In the genomic region with DNA sequence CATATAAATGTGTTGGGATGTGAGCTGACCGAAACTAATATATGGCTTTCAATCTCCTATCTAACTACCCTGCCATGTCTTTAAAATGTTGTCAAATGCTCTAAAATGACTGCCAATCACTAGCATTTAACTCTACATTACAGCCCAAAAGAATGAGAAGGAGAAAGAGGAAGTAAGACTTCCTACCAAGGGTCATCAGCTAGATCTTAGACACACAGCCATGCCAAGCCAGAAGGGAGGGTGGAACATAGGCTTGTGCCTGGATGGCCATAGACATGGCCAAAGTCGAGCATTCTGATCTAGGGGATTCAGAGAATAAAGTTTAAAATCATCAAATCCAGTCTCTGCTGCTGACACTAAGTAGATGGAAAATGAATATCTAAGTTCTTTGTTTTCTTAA, we compare ENCODE assay signal across 23 mouse cellular contexts.
"Had no signal": no experiment of that assay in that cellular context is flagged by ENCODE, and none has a peak within 500 bp of the region (broad histone marks: within the 10 kb centered on the region; RNA-seq: fewer than 3 reads in every experiment).

No protein-coding gene starts in this region.

- DNase-seq: gastrocnemius, adult 2 months; gastrocnemius, postnatal 14 days; gastrocnemius, postnatal 36 days; heart, adult 2 months; heart, postnatal 10 days; heart, postnatal 4 days; kidney, adult 11 months; kidney, adult 2 months; kidney, postnatal 10 days; kidney, postnatal 25 days; kidney, postnatal 4 days; left cerebral cortex, postnatal 4 days had no signal

- H3K4me2 ChIP-seq: heart, embryonic 11.5 days; hindbrain, embryonic 13.5 days; hindbrain, embryonic 15.5 days; limb, embryonic 13.5 days; limb, embryonic 15.5 days; liver, embryonic 12.5 days had no signal

- H3K36me3 ChIP-seq: hindbrain, embryonic 13.5 days; hindbrain, embryonic 15.5 days; limb, embryonic 13.5 days; limb, embryonic 15.5 days; liver, embryonic 12.5 days had no signal

- H3K9me3 ChIP-seq: hindbrain, embryonic 13.5 days; hindbrain, embryonic 15.5 days; limb, embryonic 13.5 days; limb, embryonic 15.5 days; liver, embryonic 12.5 days had no signal

- H3K27me3 ChIP-seq: hindbrain, embryonic 13.5 days; hindbrain, embryonic 15.5 days; limb, embryonic 13.5 days; limb, embryonic 15.5 days; liver, embryonic 12.5 days had no signal

- H3K9ac ChIP-seq: hindbrain, embryonic 13.5 days; hindbrain, embryonic 15.5 days; limb, embryonic 13.5 days; limb, embryonic 15.5 days; liver, embryonic 12.5 days; liver, embryonic 14.5 days had no signal

- H3K27ac ChIP-seq: gastrocnemius, adult 2 months; heart, adult 2 months; hindbrain, embryonic 13.5 days; hindbrain, embryonic 15.5 days; hindbrain, postnatal 0 days; layer of hippocampus, adult 2 months; left cerebral cortex, adult 2 months; limb, embryonic 13.5 days; limb, embryonic 15.5 days; liver, embryonic 12.5 days; liver, embryonic 14.5 days had no signal

- ATAC-seq: hindbrain, postnatal 0 days; intestine, embryonic 16.5 days; liver, embryonic 12.5 days had no signal

- H3K4me1 ChIP-seq: liver, embryonic 12.5 days had no signal

- H3K4me3 ChIP-seq: gastrocnemius, adult 2 months; heart, adult 2 months; hindbrain, embryonic 13.5 days; hindbrain, embryonic 15.5 days; layer of hippocampus, adult 2 months; left cerebral cortex, adult 2 months; limb, embryonic 13.5 days; limb, embryonic 15.5 days; liver, embryonic 12.5 days had no signal
